Mouse (Mus musculus): ENCODE data around the gene Fmod.

DNA sequence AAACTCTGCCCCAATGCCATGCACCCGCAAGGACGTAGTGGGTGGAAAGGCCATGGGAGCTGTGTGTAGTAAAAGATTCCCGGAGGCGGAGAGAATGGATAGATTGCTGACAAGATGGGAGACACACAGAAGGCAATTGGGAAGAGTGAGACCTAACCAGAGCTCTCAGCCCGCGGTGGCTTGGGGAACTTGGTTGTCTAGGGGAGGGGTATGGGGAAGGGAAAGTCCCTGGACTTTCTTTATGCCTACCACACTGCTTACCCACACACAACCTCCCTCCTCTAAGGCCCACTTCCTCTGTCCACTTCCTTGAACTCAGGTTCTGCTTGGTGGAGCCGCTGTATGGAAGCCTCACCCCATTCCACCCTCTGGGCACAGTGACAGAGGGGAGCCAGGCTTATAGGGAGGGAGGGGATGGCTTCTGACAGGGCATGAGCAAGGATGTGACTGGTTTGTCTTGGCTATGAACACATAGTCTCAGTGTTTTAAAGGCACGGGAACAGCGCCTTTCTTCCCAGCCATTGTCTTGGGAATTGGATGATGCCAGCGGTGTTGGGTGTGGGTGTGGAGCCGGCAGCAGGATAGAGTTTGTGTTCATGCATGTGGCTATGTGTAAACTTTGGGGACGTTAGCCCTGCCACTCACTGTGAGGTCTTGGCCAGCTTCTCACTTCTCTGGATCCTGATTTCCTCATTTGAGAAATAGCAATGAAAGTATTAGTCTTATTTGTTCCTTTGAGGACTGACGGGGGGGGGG is 56.9 kb downstream of the Fmod start:
- TF ChIP-seq CTCF (IDR thresholded peaks at IDR 0.05; ENCODE audit: low read depth, low read length) (no peak), TAL1 (conservative IDR thresholded peaks at IDR 0.05; ENCODE audit: low read depth, low read length) (no peak)
